Mouse (Mus musculus) neutrophil, adult 5-6 weeks (primary cell): ENCODE data around the gene Ccndbp1. TPM values are rescaled to one million over a fixed set of nuclear protein-coding genes. Genes with fewer than 3 reads are reported as not detected.

Source experiments
- ATAC-seq: fragments of 151-379, 151-347 bp; 2 replicates; pipeline ENCODE4 v1.8.0; 2017; ENCODE audit warnings: mild to moderate bottlenecking, moderate TSS enrichment; ENCODE audit not compliant: insufficient number of reproducible peaks, poor library complexity, low FRiP score, severe bottlenecking; ENCODE audit errors: extremely low read depth
- total RNA-seq: library from RNA; stranded (forward); fragments of 200-1000 nt; gene quantifications from 2 replicates; pipeline ENCODE4 v1.2.3, GENCODE M21; 2017

Gene Ccndbp1
- total RNA-seq, 1 experiment from 2014 or later = 189 TPM

DNA sequence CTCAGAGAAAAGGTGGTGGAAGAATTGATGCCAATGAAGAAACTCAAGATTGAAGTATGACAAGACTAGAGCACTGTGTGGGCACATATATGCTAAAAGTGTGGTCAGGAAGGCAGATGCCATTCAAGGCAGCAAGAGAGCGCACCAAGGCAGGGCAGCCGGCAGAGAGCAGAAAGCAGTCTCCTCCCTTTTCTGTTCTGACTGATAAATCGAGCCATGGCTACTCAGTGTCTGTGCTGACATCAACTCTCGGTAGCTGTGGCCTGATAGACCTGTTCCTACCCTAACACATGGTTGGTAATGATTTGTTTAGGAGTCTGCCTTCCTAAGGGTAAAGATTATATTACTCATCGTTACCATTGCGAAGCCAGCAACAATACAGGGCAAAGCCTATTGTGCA, 47.7 kb downstream of the Ccndbp1 start:
- no peak for ATAC-seq

GRCm38 (mm10) chr2:121057997-121058396, 49.8 kb downstream of the Ccndbp1 start:
- ATAC-seq = no peak

DNA sequence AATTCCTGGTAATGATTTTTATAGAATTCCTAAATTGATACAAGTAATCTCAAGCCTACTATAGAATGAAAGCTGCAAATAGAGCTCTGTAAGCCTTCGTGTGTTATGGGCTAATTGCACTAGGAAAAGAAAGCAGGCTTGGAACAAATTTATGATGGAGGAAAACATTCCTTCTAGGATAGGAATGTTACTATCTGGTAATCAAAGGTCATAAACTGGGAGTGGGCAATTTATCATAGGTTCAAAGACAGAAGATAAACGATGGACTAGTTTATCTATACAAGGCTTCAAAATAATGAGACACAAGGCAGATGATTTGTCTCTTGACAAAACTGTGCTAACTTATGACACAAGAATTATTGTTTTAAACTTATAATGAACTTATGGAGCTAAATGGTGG, 53.1 kb downstream of the Ccndbp1 start:
- no peak for ATAC-seq

Other genes starting within 250 kb of the Ccndbp1 start
- gene Cdan1, start 158.3 kb upstream of the Ccndbp1 start, total RNA-seq = 19.0 and 19.8 TPM in 2 replicates
- 4.1 and 5.2 TPM in 2 replicates for gene Ttbk2, start 157.8 kb upstream of the Ccndbp1 start, total RNA-seq
- gene Ubr1, start 37.7 kb upstream of the Ccndbp1 start, total RNA-seq = 57.6 and 61.9 TPM in 2 replicates
- 20.1 and 37.2 TPM in 2 replicates for gene Tmem62, start 31.4 kb upstream of the Ccndbp1 start, total RNA-seq
- 2.8 and 3.3 TPM in 2 replicates for gene Epb42, start 28.7 kb downstream of the Ccndbp1 start, total RNA-seq
- gene Tgm5, start 77.4 kb downstream of the Ccndbp1 start, total RNA-seq = not detected in 2 replicates
- not detected in 2 replicates for gene Tgm7, start 101.4 kb downstream of the Ccndbp1 start, total RNA-seq
- gene Adal, start 132.0 kb downstream of the Ccndbp1 start, total RNA-seq = 12.7 and 14.1 TPM in 2 replicates
- 5.9 and 9.7 TPM in 2 replicates for gene Lcmt2, start 132.2 kb downstream of the Ccndbp1 start, total RNA-seq
- 67.0 and 73.2 TPM in 2 replicates for gene Tubgcp4, start 162.3 kb downstream of the Ccndbp1 start, total RNA-seq
- gene Zscan29, start 162.7 kb downstream of the Ccndbp1 start, total RNA-seq = 46.9 and 50.3 TPM in 2 replicates